Mouse (Mus musculus): ENCODE results near the gene Ttll8.

DNA sequence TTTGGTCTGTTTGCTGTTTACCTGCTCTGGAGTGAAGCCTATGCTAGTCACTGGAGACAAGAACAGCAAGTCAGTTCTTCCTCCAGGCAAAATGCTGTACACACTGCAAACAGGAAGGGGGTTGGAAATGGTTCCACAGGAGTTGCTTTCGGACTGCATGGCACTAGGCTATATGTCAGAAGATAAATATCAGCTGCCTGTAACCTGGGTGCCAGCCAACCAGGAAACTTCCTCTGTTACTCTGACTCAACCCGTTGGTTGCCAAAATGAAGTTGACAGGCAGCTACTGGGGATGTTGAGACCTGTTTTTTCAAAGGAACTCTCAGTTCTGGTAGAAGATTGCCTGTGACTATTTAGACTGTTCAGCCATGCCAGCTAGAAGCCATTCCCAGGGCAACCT is 35.0 kb upstream of the Ttll8 start:
- TF ChIP-seq POLR2A (IDR thresholded peaks at IDR 0.05; ENCODE audit: borderline replicate concordance, insufficient read depth, low read length) (no peak), CTCF (IDR thresholded peaks at IDR 0.05; ENCODE audit: borderline replicate concordance, insufficient read depth, low read depth, low read length) (no peak)

Data from cerebellum, adult 2 months (tissue).